Mouse (Mus musculus) retina, adult 2 months (tissue): ENCODE data around the gene Gipc2.

Experiments
- DNase-seq: peaks from one replicate; pipeline ENCODE4 v3.0.0-alpha.2; 2012; ENCODE audit warnings: low read depth, low spot score

The Gipc2 gene

DNA sequence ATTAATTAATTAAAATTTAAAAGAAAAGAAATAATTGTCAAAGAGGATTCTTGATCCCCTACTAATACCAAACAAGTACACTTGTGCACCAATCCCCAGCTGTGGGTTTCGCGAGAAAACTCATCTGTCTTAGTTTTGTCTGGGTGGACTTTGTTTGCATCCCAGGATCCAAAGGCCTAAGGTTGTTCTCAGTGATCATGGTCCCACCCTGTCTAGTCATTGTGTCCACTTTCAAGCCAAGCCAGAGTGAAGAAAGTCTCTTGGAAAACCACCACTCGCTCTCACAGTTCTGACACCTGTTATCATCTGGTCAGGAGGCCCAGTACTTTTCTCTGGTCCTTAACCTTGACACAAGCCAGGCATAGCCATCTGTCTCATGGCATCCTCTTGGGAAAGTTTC lies 48.1 kb downstream of the Gipc2 start:
- DNase-seq: no peak

- DNase-seq: no peak
Observed at GRCm38 (mm10) chr3:152116140-152116539, 49.9 kb downstream of the Gipc2 start.

GRCm38 (mm10) chr3:152114786-152115185 lies 51.2 kb downstream of the Gipc2 start:
- DNase-seq: no peak

- no peak for DNase-seq
Observed at GRCm38 (mm10) chr3:152114222-152114621, 51.8 kb downstream of the Gipc2 start.

- DNase-seq: no peak
Observed at GRCm38 (mm10) chr3:152113496-152113895, 52.5 kb downstream of the Gipc2 start.

GRCm38 (mm10) chr3:152112664-152113063 lies 53.4 kb downstream of the Gipc2 start:
- no peak for DNase-seq

DNA sequence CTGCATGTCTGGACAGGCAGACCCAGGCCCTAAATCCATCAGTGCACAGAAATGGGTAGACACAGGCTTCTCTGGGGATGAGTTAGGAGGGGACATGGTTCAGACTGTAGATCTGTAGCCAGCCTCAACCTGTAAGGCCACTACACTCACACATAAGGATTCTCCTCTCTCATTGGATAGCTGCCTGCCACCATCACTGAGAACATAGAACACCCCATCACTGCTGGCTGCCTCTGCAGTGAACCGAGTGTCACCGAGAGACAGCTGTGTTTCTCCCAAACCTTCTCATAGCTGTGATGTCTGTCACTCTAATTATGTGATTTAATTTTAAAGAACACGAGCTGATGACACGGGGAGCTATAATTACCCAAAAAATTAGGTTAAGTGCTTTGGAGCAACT lies 54.5 kb downstream of the Gipc2 start:
- no peak for DNase-seq

DNA sequence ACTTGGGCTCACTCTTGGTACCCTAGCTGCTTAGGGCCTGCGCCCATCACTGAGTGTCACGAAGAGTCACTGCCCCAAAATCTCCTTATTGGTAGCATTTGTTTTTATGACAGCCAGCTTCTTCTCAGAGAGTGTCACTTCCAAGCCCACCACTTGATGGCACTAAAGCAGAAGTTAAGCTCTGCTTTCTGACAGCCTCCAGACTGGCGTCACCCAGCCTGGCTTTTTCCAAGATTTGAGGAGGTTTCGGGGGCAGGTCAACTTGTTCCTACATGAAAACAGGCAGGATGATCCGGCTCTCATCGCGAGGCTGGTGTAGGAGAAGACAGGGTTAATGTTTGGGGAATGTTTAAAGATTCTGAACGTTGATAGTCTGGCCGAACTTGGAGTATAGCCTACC lies 54.9 kb downstream of the Gipc2 start:
- DNase-seq: peak; percentile 40

DNA sequence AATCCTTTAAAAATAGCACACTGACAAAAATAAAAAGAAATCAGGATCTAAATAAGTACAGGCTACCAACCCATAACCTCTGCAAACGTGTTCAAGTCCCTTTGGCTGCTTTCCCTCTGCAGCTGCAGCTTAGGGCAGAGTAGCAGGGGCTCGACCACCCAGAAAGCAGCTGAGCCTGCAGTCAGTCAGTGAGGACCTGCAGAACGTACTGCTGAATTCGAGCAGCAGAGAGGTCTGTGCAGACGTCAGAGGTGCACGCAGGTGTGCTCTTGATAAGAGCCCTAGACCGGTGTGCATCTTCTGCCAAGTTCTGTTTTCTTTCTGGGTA lies 56.8 kb downstream of the Gipc2 start:
- DNase-seq: no peak

DNA sequence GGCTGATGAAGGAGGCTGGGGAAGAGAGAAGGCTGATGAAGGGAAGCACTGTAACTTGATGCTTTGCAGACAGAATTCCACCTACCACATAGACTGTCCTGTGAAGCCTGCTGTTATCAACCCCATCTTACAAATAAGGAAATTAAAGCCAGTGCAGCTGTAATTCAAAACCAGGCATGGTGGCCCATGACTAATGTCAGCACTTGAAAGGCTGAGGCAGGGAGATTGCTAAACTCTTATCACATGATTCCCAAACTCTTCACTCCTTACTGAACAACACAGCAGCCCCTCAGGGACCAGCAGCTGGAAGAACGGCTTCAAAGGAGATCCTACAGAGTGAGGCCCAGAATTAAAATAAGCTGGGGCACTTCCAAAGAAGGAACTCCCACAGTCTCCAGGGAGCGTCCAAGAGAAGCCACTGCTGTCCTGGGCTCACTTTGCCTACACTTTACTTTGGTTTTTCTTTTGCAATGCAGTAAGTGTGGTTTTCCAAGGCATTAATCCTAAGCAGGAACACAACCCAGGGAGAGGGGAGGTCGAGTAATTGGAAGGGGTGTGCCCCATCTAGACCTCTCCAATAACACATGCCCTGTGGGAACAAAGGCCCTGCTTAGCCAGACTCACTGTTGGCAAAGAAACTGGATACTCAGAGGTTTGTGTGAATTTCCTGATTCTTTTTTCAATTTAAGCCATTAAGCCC lies 57.3 kb downstream of the Gipc2 start:
- DNase-seq: no peak

- no peak for DNase-seq
Observed at GRCm38 (mm10) chr3:152108003-152108395, 58.0 kb downstream of the Gipc2 start.

- DNase-seq: no peak
Observed at GRCm38 (mm10) chr3:152107149-152108002, 58.7 kb downstream of the Gipc2 start.

DNA sequence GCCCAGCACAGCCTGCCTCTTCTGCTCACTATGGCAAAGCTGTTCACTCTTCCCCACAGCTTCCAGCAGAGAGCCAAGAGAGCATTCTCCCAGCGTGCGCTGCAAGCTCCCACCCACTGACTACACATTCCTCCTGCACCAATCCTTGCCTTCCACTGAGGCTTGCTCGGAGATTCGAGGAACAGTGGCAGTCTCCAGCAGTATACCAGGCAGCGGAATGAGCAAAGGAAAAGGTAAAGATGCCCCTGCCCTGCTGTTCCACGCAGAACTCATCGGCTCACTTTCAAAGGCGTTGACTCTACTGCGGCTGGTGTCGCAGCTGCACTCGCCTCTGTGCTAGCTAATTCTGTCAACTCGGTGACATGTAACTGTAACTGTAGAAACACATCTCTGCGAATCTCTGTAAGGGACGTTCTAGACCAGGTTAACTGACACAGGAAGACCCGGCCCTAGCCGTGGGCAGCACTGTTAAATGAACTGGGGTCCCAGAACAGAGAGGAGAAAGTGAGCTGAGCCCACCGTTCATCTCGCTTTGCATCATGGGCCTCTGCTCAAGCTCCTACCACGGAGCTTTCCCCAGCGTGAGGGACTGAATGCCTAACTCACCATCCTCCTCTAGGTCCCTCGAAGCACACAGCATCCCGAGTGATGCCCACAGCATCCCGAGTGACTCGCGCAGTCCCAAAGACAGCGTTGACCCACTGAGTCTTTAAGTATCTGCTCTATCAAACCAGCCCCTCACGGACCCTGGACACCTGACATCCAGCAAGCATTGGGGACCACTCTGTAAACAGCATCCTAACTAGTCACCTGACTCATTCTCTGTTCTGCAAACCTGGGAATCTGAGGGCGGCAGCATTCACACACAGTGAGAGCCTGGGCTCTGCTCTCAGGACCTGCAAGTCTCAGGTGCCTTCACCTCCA lies 59.5 kb downstream of the Gipc2 start:
- no peak for DNase-seq

GRCm38 (mm10) chr3:152105341-152105740 lies 60.7 kb downstream of the Gipc2 start:
- peak; percentile 43 for DNase-seq

DNA sequence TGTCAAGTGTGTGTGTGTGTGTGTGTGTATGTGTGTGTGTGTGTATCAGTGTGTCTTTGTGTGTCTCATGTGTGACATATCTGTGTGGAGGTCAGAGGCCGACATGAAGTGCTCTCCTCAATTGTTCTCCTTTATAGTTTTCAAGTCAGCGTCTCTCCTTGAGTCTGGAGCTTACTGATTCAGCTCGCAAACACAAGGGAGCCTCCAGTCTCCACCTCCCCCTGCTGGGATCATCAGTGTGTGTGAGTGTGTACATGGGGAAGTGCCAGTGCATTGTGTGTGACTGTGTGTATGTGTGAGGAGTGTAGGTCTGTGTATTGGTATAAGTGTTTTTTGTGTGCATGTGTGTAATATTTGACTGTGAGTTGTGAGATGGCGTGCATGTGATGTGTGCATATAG lies 62.6 kb downstream of the Gipc2 start:
- DNase-seq: no peak

GRCm38 (mm10) chr3:152101459-152101858 lies 64.6 kb downstream of the Gipc2 start:
- no peak for DNase-seq

DNA sequence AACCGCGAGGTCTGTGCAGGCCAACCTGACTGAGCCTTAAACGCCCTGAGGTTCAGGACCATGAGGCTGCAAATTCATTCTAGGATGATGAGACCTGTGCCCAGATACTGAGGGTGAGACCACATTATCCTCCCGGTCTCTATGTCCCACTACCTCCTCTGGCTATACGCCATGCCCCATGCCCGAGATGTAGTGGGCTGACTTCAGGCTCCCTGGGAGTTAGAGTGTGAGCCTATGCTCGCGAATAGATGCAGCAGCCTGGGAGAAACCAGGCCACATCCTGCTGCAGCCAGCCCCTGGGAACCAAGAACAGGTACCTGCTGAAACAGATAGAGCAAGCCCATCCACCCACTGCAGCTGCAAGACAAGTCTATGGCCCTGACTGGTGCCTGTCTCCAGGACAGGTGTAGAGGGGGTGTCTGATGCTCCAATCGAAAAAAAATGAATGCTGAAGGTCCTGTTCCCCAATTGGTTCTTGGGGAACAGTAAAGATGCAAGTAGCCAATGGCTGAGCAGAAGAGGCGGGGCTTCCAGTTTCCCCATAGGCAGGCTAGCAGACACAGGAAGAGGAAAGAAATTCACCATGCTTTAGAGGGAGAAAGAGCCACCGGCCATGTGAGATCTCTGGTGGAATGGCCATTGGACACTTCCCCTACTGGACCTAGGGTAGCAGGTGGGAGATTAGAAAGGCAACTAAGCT lies 65.8 kb downstream of the Gipc2 start:
- DNase-seq: no peak

DNA sequence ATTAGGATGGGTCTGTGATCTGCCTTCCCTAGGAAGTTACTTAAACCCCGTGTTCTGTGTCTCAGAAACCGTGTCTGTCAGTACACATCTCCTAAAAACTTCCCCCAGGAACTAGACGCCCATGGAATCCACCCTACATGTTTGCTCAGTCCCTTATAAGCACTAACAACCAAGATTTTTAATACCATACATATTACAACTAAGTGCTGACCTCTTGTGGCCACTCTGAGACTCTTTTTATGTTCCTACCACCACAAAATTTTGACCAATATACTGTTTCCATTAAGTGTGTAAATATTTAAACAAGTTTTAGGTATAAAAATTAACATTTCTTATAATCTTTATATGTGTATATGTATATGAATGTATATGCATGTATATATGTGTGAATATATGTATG lies 71.0 kb downstream of the Gipc2 start:
- DNase-seq: no peak

GRCm38 (mm10) chr3:152092385-152093057 lies 73.5 kb downstream of the Gipc2 start:
- DNase-seq: no peak

GRCm38 (mm10) chr3:152089178-152089577 lies 76.9 kb downstream of the Gipc2 start:
- DNase-seq: no peak

DNA sequence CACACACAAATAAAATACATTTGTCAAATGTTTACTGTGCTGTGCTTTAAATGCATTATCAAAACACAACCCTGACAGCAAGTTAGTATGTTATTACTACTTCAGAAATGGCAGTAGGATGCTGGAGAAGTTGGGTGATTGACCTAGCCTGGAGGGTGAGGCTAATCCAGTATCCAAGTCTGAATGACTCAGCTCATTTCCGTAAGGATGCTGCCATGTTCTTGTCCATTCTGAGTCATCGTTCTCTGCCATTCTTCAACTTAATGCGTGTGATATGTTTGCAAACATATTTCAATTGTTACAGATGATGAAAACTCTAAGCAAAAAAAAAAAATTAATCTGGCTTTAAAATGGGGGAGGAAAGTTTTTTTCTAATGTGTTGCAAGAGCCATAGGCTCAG lies 84.6 kb downstream of the Gipc2 start:
- no peak for DNase-seq
